Mouse (Mus musculus) testis, adult 2 months (tissue): Measurements from ENCODE around the gene Phactr1.

Source experiments
- CTCF ChIP-seq: fragments of 200-500 bp; IDR thresholded peaks from 2 replicates; pipeline ENCODE4 v1.5.1; 2012; ENCODE audit warnings: low read depth, mild to moderate bottlenecking, inconsistent platforms, low read length, moderate library complexity; ENCODE audit not compliant: control insufficient read depth, insufficient read depth, insufficient replicate concordance
- POLR2A ChIP-seq: fragments of 200-500 bp; IDR thresholded peaks from 2 replicates; pipeline ENCODE4 v1.6.1; 2012; ENCODE audit warnings: low read depth, mild to moderate bottlenecking, inconsistent platforms, low read length, moderate library complexity; ENCODE audit not compliant: control insufficient read depth

- TF ChIP-seq CTCF (no peak), POLR2A (no peak)
Observed at GRCm38 (mm10) chr13:42709148-42709547, 28.7 kb downstream of the Phactr1 start.
